Mouse (Mus musculus): ENCODE measurements around the gene F11r.

F11r gene

GRCm38 (mm10) chr1:171437264-171438013, at the start of gene F11r:
TSS of gene F11r (plus strand) at chr1:171437535.
- DNase-seq (ENCODE audit: extremely low spot score), result peak; percentile 84

- DNase-seq (ENCODE audit: extremely low spot score), result no peak
Measured at GRCm38 (mm10) chr1:171388376-171389102, 48.8 kb upstream of the F11r start, which contains the start of gene Arhgap30. TSS of gene Arhgap30 (plus strand) at chr1:171388954.

GRCm38 (mm10) chr1:171390101-171390500, 47.2 kb upstream of the F11r start:
- no peak for DNase-seq (ENCODE audit: extremely low spot score)

DNA sequence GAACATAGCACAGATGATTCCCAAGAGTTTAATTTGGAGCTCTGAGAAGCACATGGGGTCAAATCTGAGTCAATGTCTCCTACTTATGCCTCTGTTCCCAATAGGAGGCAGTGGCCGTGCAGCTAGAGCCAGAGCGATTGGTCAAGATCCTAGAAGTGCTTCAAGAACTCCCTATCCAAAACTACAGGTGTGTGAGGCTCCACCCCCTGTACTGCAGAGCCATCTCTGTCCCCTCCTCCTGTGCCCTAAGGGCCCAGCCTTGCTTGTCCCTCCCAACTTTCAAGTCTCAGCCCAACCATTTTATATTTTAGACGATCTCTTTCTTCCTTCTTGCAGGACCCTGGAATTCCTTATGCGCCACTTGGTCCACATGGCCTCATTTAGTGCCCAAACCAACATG, 35.5 kb upstream of the F11r start:
- DNase-seq (ENCODE audit: extremely low spot score), result no peak

- no peak for DNase-seq (ENCODE audit: extremely low spot score)
Measured at GRCm38 (mm10) chr1:171402991-171403390, 34.3 kb upstream of the F11r start.

- no peak for DNase-seq (ENCODE audit: extremely low spot score)
Measured at GRCm38 (mm10) chr1:171407263-171407662, 30.1 kb upstream of the F11r start.

DNA sequence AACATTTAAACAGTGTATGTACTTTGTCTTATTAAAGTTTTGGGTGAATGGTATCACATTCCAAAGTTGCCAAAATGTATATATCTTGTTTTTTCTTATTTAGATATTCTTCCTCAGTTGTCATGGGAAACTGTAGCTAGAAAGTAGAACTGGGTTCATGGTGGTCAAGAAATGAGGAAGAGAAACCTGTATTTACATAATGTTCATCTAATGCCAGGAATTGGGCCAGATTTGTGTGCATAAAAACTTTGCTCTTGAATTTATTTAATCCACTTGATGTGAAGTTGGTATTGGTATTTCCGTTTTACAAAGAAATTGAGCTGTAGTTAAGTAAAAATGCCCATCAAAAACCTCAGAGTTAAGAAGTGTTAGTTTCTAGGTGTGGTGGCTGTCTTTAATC, 27.1 kb upstream of the F11r start:
- no peak for DNase-seq (ENCODE audit: extremely low spot score)

- peak; percentile 96 for DNase-seq (ENCODE audit: extremely low spot score)
Measured at GRCm38 (mm10) chr1:171410947-171411484, 26.3 kb upstream of the F11r start, which contains the start of gene Usf1. TSS of gene Usf1 (plus strand) at chr1:171411313.

DNA sequence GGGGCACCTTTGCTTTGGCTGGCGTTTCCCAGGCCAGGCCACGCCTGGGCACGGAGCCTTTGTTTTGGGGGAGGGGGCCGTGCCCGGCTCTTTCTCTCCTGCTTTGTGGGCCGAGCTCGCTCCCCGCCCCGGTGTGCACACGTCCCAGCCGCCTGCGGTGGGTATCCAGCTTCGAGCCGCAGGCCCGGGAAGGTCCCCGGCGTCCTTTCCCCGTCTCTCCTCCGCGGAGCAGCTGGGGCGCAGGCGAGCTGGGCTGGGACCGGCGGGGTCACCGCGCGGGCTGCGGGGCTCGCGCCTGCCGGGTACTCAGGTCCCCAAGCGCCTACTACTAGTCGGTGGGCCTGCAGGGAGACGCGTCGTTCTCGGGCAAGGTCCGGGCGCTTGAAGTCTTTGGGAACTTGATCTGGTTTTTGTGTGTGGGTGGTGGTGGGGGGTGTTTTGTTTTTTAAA, 25.8 kb upstream of the F11r start:
- DNase-seq (ENCODE audit: extremely low spot score), result no peak

GRCm38 (mm10) chr1:171412001-171412441, 25.3 kb upstream of the F11r start:
- DNase-seq (ENCODE audit: extremely low spot score), result peak; percentile 56

GRCm38 (mm10) chr1:171412446-171412845, 24.9 kb upstream of the F11r start:
- DNase-seq (ENCODE audit: extremely low spot score), result peak; percentile 22

- no peak for DNase-seq (ENCODE audit: extremely low spot score)
Measured at GRCm38 (mm10) chr1:171413608-171414007, 23.7 kb upstream of the F11r start.

- no peak for DNase-seq (ENCODE audit: extremely low spot score)
Measured at GRCm38 (mm10) chr1:171418660-171419059, 18.7 kb upstream of the F11r start, which contains the start of gene Tstd1. TSS of gene Tstd1 (plus strand) at chr1:171418872.

DNA sequence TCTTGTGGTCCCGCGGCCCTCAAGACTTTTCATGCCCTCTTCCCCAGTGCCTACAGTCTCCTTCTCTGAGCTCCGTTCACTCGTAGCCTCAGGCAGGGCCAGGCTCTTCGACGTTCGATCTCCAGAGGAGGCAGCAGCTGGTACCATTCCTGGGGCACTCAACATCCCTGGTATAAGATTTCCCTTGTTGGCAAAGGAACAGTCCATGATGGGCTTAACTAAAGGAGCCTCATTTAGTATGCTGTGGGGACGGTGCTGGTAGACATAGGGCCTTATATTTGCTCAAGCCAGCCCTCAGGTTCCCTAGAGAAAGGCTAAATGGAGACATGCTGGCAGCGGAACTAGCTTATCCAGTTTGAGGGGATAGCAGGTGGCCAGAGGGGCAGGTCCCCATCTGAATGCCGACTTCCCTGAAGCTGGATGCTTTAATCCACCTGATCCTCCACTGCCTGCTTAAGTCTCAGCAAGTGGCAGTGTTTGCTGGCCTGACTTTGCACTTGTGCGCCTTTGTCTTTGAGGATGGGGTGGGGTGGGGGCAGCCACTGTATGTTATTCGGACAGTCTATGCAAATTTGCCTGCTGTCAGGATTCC, 17.9 kb upstream of the F11r start:
- no peak for DNase-seq (ENCODE audit: extremely low spot score)

DNA sequence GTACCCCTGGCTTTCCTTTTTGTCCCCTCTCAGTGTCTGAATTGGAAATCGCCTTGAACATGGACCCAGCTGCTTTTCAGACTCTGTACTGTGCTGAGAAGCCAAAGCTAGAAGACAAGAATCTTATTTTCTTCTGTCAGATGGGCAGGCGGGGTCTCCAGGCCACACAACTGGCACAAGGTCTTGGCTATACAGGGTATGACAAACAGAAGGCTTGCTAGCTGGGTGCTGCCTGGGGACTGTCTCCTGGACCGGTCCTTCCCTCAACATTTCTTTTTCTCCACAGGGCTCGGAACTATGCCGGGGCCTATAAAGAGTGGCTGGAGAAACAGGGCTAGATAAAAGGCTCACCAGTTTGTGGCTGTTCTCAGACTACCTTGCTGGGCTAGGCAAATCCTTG, 17.4 kb upstream of the F11r start:
- DNase-seq (ENCODE audit: extremely low spot score), result no peak

- no peak for DNase-seq (ENCODE audit: extremely low spot score)
Measured at GRCm38 (mm10) chr1:171422504-171423095, 14.7 kb upstream of the F11r start.

DNA sequence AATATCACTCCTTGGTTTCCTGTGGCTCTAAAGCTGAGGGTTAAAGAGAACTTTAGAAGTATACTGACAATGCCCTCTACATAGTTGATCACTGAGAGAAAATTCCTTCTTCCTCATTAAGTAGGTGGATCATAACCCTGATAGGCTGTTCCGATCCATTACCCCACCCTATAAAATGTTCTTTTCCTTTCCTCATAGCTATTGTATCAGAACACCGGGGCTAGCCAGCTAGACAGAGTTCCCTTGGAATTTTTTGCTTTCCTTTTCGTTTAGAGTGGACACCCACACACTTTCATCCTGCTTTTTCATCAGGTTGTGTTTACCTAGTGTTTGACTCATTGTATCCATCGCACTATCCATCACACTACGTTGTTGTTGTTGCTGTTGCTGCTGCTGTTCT, 12.7 kb upstream of the F11r start:
- no peak for DNase-seq (ENCODE audit: extremely low spot score)

DNA sequence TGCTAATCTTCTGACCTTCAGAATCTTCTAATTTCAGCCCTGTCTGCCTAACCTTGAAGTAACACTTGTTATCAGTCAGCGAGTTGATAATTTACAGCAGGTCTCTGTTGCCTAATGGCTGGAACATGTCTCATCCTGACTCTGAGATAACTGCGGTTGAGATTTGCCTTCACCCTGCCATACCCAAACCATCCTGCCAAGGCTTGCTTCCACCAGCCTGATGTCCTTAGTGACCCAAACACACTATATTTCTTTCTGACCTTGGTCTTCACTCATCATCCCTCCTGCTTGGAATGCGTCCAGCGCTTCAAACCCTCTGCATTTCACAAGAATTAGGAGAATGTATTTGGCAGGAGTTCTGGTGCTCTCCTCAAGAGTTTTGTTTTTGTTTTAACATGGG, 12.2 kb upstream of the F11r start:
- DNase-seq (ENCODE audit: extremely low spot score), result no peak

DNA sequence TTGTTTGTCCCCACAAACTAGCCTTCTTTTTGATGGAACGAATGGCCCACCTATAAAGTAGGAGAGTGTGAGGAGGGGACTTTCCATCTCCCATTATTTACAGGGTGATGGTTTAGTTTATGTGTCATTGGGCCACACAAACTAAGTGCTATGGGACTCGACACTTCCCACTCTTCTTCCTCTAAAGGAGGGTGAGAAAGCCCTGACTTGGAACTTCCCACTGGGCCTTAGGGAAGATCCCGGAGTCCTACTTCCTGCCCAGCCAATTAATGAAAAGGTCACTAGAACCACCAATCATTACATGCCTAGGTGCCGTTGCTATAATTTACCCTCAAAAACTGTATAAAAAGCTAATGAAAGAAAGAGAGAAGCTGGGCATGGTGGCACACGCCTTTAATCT, 5.2 kb upstream of the F11r start:
- DNase-seq (ENCODE audit: extremely low spot score), result no peak

DNA sequence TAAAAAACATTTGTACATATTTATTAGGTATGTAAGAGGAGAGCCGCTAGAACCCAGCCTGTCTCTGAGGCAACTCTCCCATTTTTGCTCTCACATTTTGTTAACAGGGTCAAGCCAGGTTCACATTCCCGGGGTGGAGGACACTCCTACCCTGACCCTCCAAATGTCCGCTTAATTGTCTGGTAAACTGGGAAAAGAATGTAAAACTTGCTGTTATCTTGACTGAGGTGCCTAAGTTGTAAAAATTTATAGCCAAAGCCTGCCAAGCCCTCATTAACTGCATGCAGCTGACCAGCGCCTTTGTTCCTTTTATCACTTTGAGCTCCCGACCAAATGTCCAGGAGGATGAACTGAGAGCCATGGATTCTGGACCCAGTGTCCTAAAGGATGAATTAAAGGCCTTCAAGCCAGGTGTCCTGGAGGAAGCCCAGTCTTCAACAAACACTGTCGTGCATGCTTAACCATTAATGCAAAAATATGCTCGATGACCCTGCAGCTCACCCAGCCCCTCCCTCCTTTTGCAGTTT, 2.0 kb upstream of the F11r start:
- DNase-seq (ENCODE audit: extremely low spot score), result peak; percentile 26

DNA sequence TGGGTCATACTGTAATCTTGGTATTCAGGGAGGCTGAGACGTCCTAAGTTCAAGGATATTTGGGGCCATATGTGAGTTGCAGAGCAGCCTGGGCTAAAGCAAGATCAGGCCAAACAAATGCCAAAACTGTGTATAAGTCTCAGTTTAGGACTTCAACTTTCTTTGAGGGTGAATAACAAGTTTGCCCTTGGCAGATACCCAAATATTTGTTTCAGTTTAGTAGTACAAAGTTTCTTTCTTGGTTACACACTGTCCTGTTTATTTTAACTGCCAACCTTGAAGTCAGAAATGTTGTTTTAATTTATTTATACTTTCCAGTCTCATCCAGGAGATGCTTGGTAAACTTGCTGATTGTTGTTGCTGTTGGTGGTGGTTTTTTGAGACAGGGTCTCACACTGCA, 1.4 kb upstream of the F11r start:
- no peak for DNase-seq (ENCODE audit: extremely low spot score)

All from embryo, embryonic 9.5 days (tissue).